ENCODE assay signal across 22 mouse cellular contexts in the genomic region with DNA sequence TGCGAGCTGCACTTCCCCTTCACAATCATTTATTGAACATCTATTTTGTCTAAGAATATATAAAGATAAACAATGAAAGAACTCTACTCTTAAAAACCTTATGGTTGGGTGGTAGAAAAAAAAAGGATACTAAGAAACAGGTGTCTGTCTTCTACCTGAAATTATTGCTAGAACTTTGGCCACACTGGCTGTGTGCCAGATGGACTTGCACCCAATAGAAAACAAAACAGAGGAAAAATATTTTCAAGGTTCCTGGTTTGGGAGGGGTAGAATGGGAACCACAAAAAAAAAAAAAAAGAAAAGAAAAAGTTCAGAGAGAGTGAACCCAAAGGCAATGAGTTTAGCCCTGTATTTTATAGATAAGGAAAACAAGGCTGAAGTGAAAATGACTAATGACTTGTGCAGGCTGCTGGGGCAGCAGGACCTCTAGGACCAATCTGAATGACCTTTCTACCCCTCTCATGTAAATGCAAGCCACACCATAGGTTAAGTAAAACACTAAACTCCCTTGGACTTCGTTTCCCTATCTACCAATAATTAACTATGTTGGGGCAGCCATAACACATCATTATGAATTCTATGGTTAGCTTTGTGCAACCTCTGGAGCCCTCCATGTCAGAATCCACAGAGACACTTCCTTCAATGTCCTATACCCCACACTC. TPM values are rescaled to one million over a fixed set of nuclear protein-coding genes. Genes with fewer than 3 reads are reported as not detected.
DNase-seq lines count a peak whose midpoint lies in the region; ATAC-seq lines count a peak whose summit lies in the region.
"Had no signal": no experiment of that assay in that cellular context is flagged by ENCODE, and none has a peak within 500 bp of the region (broad histone marks: within the 10 kb centered on the region; RNA-seq: fewer than 3 reads in every experiment).

No protein-coding gene starts in this region.

- WGBS in kidney, embryonic 14.5 days, result 57% methylated on average over 2 of the region's 2 CpGs

- H3K9me3 ChIP-seq in kidney, embryonic 14.5 days (ENCODE audit: control insufficient read depth, low read length), result no peaks in the 10 kb centered on the region
- H3K9me3 ChIP-seq: forebrain, embryonic 13.5 days; hindbrain, embryonic 15.5 days; limb, embryonic 15.5 days; midbrain, embryonic 12.5 days had no signal

- no peak for ATAC-seq in kidney, embryonic 14.5 days (ENCODE audit: low FRiP score, low TSS enrichment)
- ATAC-seq: forebrain, embryonic 13.5 days had no signal

- no peaks in the 10 kb centered on the region for H3K36me3 ChIP-seq in kidney, embryonic 14.5 days (ENCODE audit: control insufficient read depth, insufficient read depth, low read length)
- H3K36me3 ChIP-seq: hindbrain, embryonic 15.5 days; limb, embryonic 15.5 days; midbrain, embryonic 12.5 days had no signal

- no peak overlapping the region for H3K4me2 ChIP-seq in kidney, embryonic 14.5 days (replicated peaks; ENCODE audit: low read depth, low read length)
- H3K4me2 ChIP-seq: forebrain, embryonic 13.5 days; heart, embryonic 11.5 days; hindbrain, embryonic 15.5 days; limb, embryonic 15.5 days; midbrain, embryonic 12.5 days had no signal

- no peak overlapping the region for H3K4me3 ChIP-seq in kidney, embryonic 14.5 days (ENCODE audit: low read length)
- H3K4me3 ChIP-seq: forebrain, embryonic 13.5 days; hindbrain, embryonic 15.5 days; left cerebral cortex, adult 2 months; limb, embryonic 15.5 days; midbrain, embryonic 12.5 days had no signal

- H3K4me1 ChIP-seq in kidney, embryonic 14.5 days (ENCODE audit: control insufficient read depth, insufficient read depth, low read length), result no peaks in the 10 kb centered on the region
- H3K4me1 ChIP-seq: forebrain, embryonic 13.5 days; hindbrain, embryonic 15.5 days; limb, embryonic 15.5 days; midbrain, embryonic 12.5 days had no signal

- no peak overlapping the region for H3K27ac ChIP-seq in kidney, embryonic 14.5 days (ENCODE audit: low read depth, low read length)
- H3K27ac ChIP-seq: forebrain, embryonic 13.5 days; hindbrain, embryonic 15.5 days; left cerebral cortex, adult 2 months; limb, embryonic 15.5 days; midbrain, embryonic 12.5 days had no signal

- peak; percentile 54 for DNase-seq in kidney, adult 18-20 months
- peak; percentile 69 for DNase-seq in kidney, adult 9 months
- peak; percentile 48 to 75 for DNase-seq in kidney, postnatal 36 days
- no peak for DNase-seq in spleen, postnatal 14 days (ENCODE audit: low spot score in 2 of 2)
- DNase-seq in spleen, postnatal 10 days (ENCODE audit: low spot score in 2 of 2), result no peak
- no peak for DNase-seq in lung, postnatal 14 days
- DNase-seq: adrenal gland, postnatal 10 days; cerebellum, adult 8-10 months; cerebellum, postnatal 36 days; embryo, embryonic 11 days; lung, adult 18-20 months; lung, postnatal 10 days; spleen, adult 18-20 months; thymus, adult 18-20 months; thymus, postnatal 36 days had no signal

- H3K27me3 ChIP-seq in kidney, embryonic 14.5 days (ENCODE audit: control insufficient read depth, insufficient read depth, low read length), result no peaks in the 10 kb centered on the region
- H3K27me3 ChIP-seq: forebrain, embryonic 13.5 days; hindbrain, embryonic 15.5 days; limb, embryonic 15.5 days; midbrain, embryonic 12.5 days had no signal

- no peak overlapping the region for H3K9ac ChIP-seq in kidney, embryonic 14.5 days (ENCODE audit: low read depth, low read length)
- H3K9ac ChIP-seq: forebrain, embryonic 13.5 days; hindbrain, embryonic 15.5 days; limb, embryonic 15.5 days; midbrain, embryonic 12.5 days had no signal

RNA-seq across cellular contexts. Expression of a gene that starts 40.7 kb away (rescaled TPM):
- polyA plus RNA-seq in kidney, embryonic 14.5 days (2014; fragmentation: Nextera tagmentation; extraction: Ambion mirVana), result 2.0 and 2.1 TPM in 2 replicates

Comparison
In these comparisons a context has a peak if more than half of its experiments do, and no peak if none do; other contexts are left out.
1. DNase-seq: peak in kidney, adult 18-20 months (single experiment), kidney, adult 9 months (single experiment) and kidney, postnatal 36 days (2 of 2); none in spleen, postnatal 14 days (0 of 2), spleen, postnatal 10 days (0 of 2) and lung, postnatal 14 days (single experiment).